Comparison of ENCODE assay signal across 8 mouse cellular contexts in genomic region chr19:9899072-9899779, GRCm38 (mm10). TPM values are rescaled to one million over a fixed set of nuclear protein-coding genes. Genes with fewer than 3 reads are reported as not detected.
A peak's percentile ranks its signal among the peaks of the same experiment; 100 is the strongest.
DNase-seq lines count a peak whose midpoint lies in the region; ATAC-seq lines count a peak whose summit lies in the region.

TSS of gene Incenp (minus strand) at chr19:9899551.

- H3K4me1 ChIP-seq in hindbrain, embryonic 11.5 days (replicated peaks; ENCODE audit: control insufficient read depth, insufficient read depth, low read length) = peaks cover 5% of the 10 kb centered on the region; the same call in 1 of the 2 replicates

- H3K9ac ChIP-seq in hindbrain, embryonic 11.5 days (ENCODE audit: low read depth, low read length) = peak within 1 kb of the TSS; percentile 88

- peak within 1 kb of the TSS; percentile 70 for H3K27ac ChIP-seq in hindbrain, embryonic 11.5 days (ENCODE audit: low read depth, low read length)

- peak; percentile 99 for ATAC-seq in hindbrain, embryonic 11.5 days (ENCODE audit: low FRiP score)

- H3K4me2 ChIP-seq in hindbrain, embryonic 11.5 days (replicated peaks; ENCODE audit: low read depth, low read length) = peak within 1 kb of the TSS; percentile 55

- peak; percentile 94 for DNase-seq in Muller cell, postnatal 12 days (ENCODE audit: inconsistent ontology term)
- peak; percentile 94 for DNase-seq in cerebellum, adult 9-11 months
- peak; percentile 97 for DNase-seq in frontal cortex, adult 2 months (ENCODE audit: extremely low spot score in 1 of 2, low spot score in 1 of 2)
- peak; percentile 94 for DNase-seq in hindbrain, embryonic 11.5 days (ENCODE audit: low spot score)
- DNase-seq in layer of hippocampus, postnatal 10 days (ENCODE audit: low spot score in 2 of 2) = peak; percentile 89 to 90
- peak; percentile 97 for DNase-seq in lung, postnatal 10 days
- DNase-seq in ovary, postnatal 36 days (ENCODE audit: low spot score) = peak; percentile 86
- DNase-seq in thymus, postnatal 25 days = peak; percentile 93

- 0 out of 2 replicates have a peak, but pooled peaks cover 7% of the 10 kb centered on the region for H3K36me3 ChIP-seq in hindbrain, embryonic 11.5 days (ENCODE audit: control insufficient read depth, insufficient read depth, low read length)

- H3K4me3 ChIP-seq in hindbrain, embryonic 11.5 days (ENCODE audit: low read depth, low read length) = peak within 1 kb of the TSS; percentile 83

- no peaks in the 10 kb centered on the region for H3K9me3 ChIP-seq in hindbrain, embryonic 11.5 days (ENCODE audit: control insufficient read depth, low read length)

- H3K27me3 ChIP-seq in hindbrain, embryonic 11.5 days (ENCODE audit: control insufficient read depth, insufficient read depth, low read length) = no peaks in the 10 kb centered on the region

- under 1% methylated on average over 58 of the region's 58 CpGs for WGBS in hindbrain, embryonic 11.5 days

RNA-seq across cellular contexts. Expression of gene Incenp, which starts in this region (rescaled TPM):
- 23.8 and 27.2 TPM in 2 replicates for polyA plus RNA-seq in frontal cortex, adult 2 months (2012; rRNA removed)
- 79.7 and 82.6 TPM in 2 replicates for polyA plus RNA-seq in hindbrain, embryonic 11.5 days (2014; fragmentation: Nextera tagmentation; extraction: Ambion mirVana)
- total RNA-seq in layer of hippocampus, postnatal 10 days (2021) = 10 to 100 TPM; 16.1 to 25.7 TPM

Comparison
In these comparisons a context has a peak if more than half of its experiments do, and no peak if none do; other contexts are left out.
1. Peak in every context shown above with its lines: DNase-seq, ATAC-seq, H3K4me3 ChIP-seq and H3K27ac ChIP-seq.